Mouse (Mus musculus) heart, postnatal 0 days (tissue): ENCODE measurements at regions not wholly inside any gene's neighbourhood (a gene's known extent, or its start where the extent isn't known, plus 50 kb on each side); places are given as distances from the start of the nearest gene placed in this dataset.

ENCODE experiments used
- ATAC-seq: fragments of 200-750 bp; cut with Nextera tagmentation; 2 replicates; pipeline ENCODE4 v1.8.0; 2017; ENCODE audit warnings: low read depth, moderate number of reproducible peaks, moderate library complexity; ENCODE audit not compliant: insufficient read depth
- DNase-seq: peaks from one replicate; pipeline ENCODE4 v3.0.0-alpha.2; 2016; ENCODE audit warnings: low spot score
- H3K27ac ChIP-seq: fragments of 300-500 bp; sonication (generic); 2 replicates; pipeline ENCODE4 v1.5.1; 2014; ENCODE audit warnings: low read depth, mild to moderate bottlenecking
- H3K27me3 ChIP-seq: fragments of 300-500 bp; sonication (generic); 2 replicates; pipeline ENCODE4 v1.6.1; 2014; ENCODE audit warnings: low read length, mixed read lengths; ENCODE audit not compliant: control insufficient read depth, insufficient read depth
- H3K36me3 ChIP-seq: fragments of 300-500 bp; sonication (generic); replicated peaks from 2 replicates; pipeline ENCODE4 v1.6.1; 2014; ENCODE audit warnings: low read length, mixed read lengths; ENCODE audit not compliant: control insufficient read depth, insufficient read depth
- H3K4me1 ChIP-seq: fragments of 300-500 bp; sonication (generic); 2 replicates; pipeline ENCODE4 v1.6.1; 2014; ENCODE audit warnings: antibody characterized with exemption; ENCODE audit not compliant: control insufficient read depth, insufficient read depth
- H3K4me2 ChIP-seq: fragments of 300-500 bp; sonication (generic); 2 replicates; pipeline ENCODE4 v1.6.1; 2014; ENCODE audit warnings: low read depth, mild to moderate bottlenecking, low read length, moderate library complexity
- H3K4me3 ChIP-seq: fragments of 300-500 bp; sonication (generic); 2 replicates; pipeline ENCODE4 v1.5.1; 2014; ENCODE audit warnings: low read depth, low read length
- H3K9ac ChIP-seq: fragments of 300-500 bp; sonication (generic); replicated peaks from 2 replicates; pipeline ENCODE4 v1.6.1; 2014; ENCODE audit warnings: low read depth, low read length, mixed read lengths
- H3K9me3 ChIP-seq: fragments of 300-500 bp; sonication (generic); replicated peaks from 2 replicates; pipeline ENCODE4 v1.6.1; 2016; ENCODE audit warnings: low read length; ENCODE audit not compliant: control insufficient read depth
- CTCF ChIP-seq: IDR thresholded peaks from 2 replicates; pipeline ENCODE4 v1.5.1; 2016; ENCODE audit warnings: antibody characterized with exemption, control low read depth, low read depth
- EP300 ChIP-seq: IDR thresholded peaks from 2 replicates; pipeline ENCODE4 v1.6.1; 2016; ENCODE audit warnings: antibody characterized with exemption, low read depth
- WGBS: fragments of 180-500 bp; shearing (Covaris S2); extraction: QIAGEN DNeasy Blood & Tissue Kit; methylation state at CpG from one replicate; pipeline ENCODE4 v1.1.7; 2014; 5-methylcytosine and 5-hydroxymethylcytosine counted together

- H3K4me2 ChIP-seq, result no peak overlapping the region
- DNase-seq, result no peak
- TF ChIP-seq CTCF (no peak), EP300 (no peak)
Measured at GRCm38 (mm10) chr7:36046053-36046452, 243.2 kb upstream of the Zfp507 start.

GRCm38 (mm10) chr7:36031881-36032280, 229.1 kb upstream of the Zfp507 start:
- Histone ChIP-seq H3K27me3 (no peaks in the 10 kb centered on the region), H3K27ac (no peak overlapping the region), H3K9me3 (no peaks in the 10 kb centered on the region), H3K4me1 (no peaks in the 10 kb centered on the region), H3K36me3 (no peaks in the 10 kb centered on the region), H3K4me3 (no peak overlapping the region), H3K4me2 (no peak overlapping the region), H3K9ac (no peak overlapping the region)
- DNase-seq, result no peak
- WGBS, result 90% methylated on average over 3 of the region's 3 CpGs
- TF ChIP-seq EP300, result no peak
- no peak for TF ChIP-seq CTCF
- no peak for ATAC-seq

More at GRCm38 (mm10) chr7:36046053-36046452, 243.2 kb upstream of the Zfp507 start:
- 71% methylated on average over 8 of the region's 8 CpGs for WGBS
- Histone ChIP-seq H3K36me3 (no peaks in the 10 kb centered on the region), H3K4me1 (no peaks in the 10 kb centered on the region), H3K27me3 (no peaks in the 10 kb centered on the region), H3K9ac (no peak overlapping the region), H3K9me3 (no peaks in the 10 kb centered on the region), H3K27ac (no peak overlapping the region), H3K4me3 (no peak overlapping the region)
- no peak for ATAC-seq

GRCm38 (mm10) chr7:36023015-36023414, 220.2 kb upstream of the Zfp507 start:
- H3K36me3 ChIP-seq, result no peaks in the 10 kb centered on the region
- H3K27ac ChIP-seq, result no peak overlapping the region
- H3K27me3 ChIP-seq, result no peaks in the 10 kb centered on the region
- WGBS, result 64% methylated on average over 10 of the region's 10 CpGs
- no peak overlapping the region for H3K4me3 ChIP-seq
- TF ChIP-seq EP300 (no peak), CTCF (no peak)
- no peaks in the 10 kb centered on the region for H3K9me3 ChIP-seq
- H3K9ac ChIP-seq, result no peak overlapping the region
- ATAC-seq (no peak), DNase-seq (no peak)
- H3K4me2 ChIP-seq, result no peak overlapping the region
- H3K4me1 ChIP-seq, result no peaks in the 10 kb centered on the region

- no peak overlapping the region for H3K4me2 ChIP-seq
- DNase-seq (no peak), ATAC-seq (no peak)
- no peak overlapping the region for H3K9ac ChIP-seq
- no peak overlapping the region for H3K27ac ChIP-seq
- WGBS, result 73% methylated on average over 6 of the region's 6 CpGs
- no peak for TF ChIP-seq CTCF
- no peak for TF ChIP-seq EP300
- H3K9me3 ChIP-seq, result no peaks in the 10 kb centered on the region
- no peak overlapping the region for H3K4me3 ChIP-seq
- no peaks in the 10 kb centered on the region for H3K4me1 ChIP-seq
- H3K36me3 ChIP-seq, result no peaks in the 10 kb centered on the region
- no peaks in the 10 kb centered on the region for H3K27me3 ChIP-seq
Measured at GRCm38 (mm10) chr7:36022489-36022888, 219.7 kb upstream of the Zfp507 start.

GRCm38 (mm10) chr7:36016926-36017753, 214.3 kb upstream of the Zfp507 start:
- H3K4me3 ChIP-seq, result no peak overlapping the region
- TF ChIP-seq CTCF (no peak), EP300 (no peak)
- no peak for DNase-seq
- H3K9ac ChIP-seq, result no peak overlapping the region
- WGBS, result 70% methylated on average over 19 of the region's 19 CpGs
- H3K4me1 ChIP-seq, result no peaks in the 10 kb centered on the region
- H3K36me3 ChIP-seq, result no peaks in the 10 kb centered on the region
- ATAC-seq, result no peak
- H3K9me3 ChIP-seq, result no peaks in the 10 kb centered on the region
- H3K4me2 ChIP-seq, result no peak overlapping the region
- no peaks in the 10 kb centered on the region for H3K27me3 ChIP-seq
- H3K27ac ChIP-seq, result no peak overlapping the region

- Histone ChIP-seq H3K27ac (no peak overlapping the region), H3K27me3 (no peaks in the 10 kb centered on the region), H3K36me3 (no peaks in the 10 kb centered on the region), H3K4me3 (no peak overlapping the region), H3K4me1 (no peaks in the 10 kb centered on the region), H3K9ac (no peak overlapping the region), H3K9me3 (no peaks in the 10 kb centered on the region), H3K4me2 (no peak overlapping the region)
- 70% methylated on average over 5 of the region's 5 CpGs for WGBS
- ATAC-seq, result no peak
- DNase-seq, result no peak
- TF ChIP-seq EP300 (no peak), CTCF (no peak)
Measured at GRCm38 (mm10) chr7:35996609-35997008, 193.8 kb upstream of the Zfp507 start.
